Mouse (Mus musculus) MEL (cell line): ENCODE results near the gene C8a.

ENCODE experiments used
- GATA1 ChIP-seq: IDR thresholded peaks from 2 replicates; pipeline ENCODE4 v1.6.1; 2011; ENCODE audit warnings: low read depth, low read length, improper control_type of control experiment
- MXI1 ChIP-seq: IDR thresholded peaks from 2 replicates; pipeline ENCODE4 v1.6.1; 2011; ENCODE audit warnings: mild to moderate bottlenecking, low read depth, low read length, improper control_type of control experiment
- POLR2A ChIP-seq, 2 experiments: IDR thresholded peaks; 2 replicates each; pipeline ENCODE4 v1.6.1; 2011 to 2012; ENCODE audit warnings: low read length in 2 of 2, mild to moderate bottlenecking in 2 of 2, control low read depth in 1 of 2, improper control_type of control experiment in 1 of 2, low read depth in 1 of 2, moderate library complexity in 1 of 2; ENCODE audit not compliant: control insufficient read depth in 1 of 2, insufficient read depth in 1 of 2, poor library complexity in 1 of 2
- POLR2AphosphoS2 ChIP-seq: IDR thresholded peaks from 2 replicates; pipeline ENCODE4 v1.6.1; 2011; ENCODE audit warnings: low read length, improper control_type of control experiment
- SIN3A ChIP-seq: IDR thresholded peaks from 2 replicates; pipeline ENCODE4 v1.6.1; 2012; ENCODE audit warnings: low read length, improper control_type of control experiment, inconsistent platforms
- SMC3 ChIP-seq: IDR thresholded peaks from 2 replicates; pipeline ENCODE4 v1.6.1; 2011; ENCODE audit warnings: low read depth, low read length, improper control_type of control experiment
- TBP ChIP-seq: IDR thresholded peaks from 2 replicates; pipeline ENCODE4 v1.8.0; 2011; ENCODE audit warnings: low read depth, low read length, improper control_type of control experiment
- USF1 ChIP-seq: IDR thresholded peaks from 2 replicates; pipeline ENCODE4 v1.6.1; 2014; ENCODE audit warnings: low read depth, mild to moderate bottlenecking, inconsistent platforms, low read length, improper control_type of control experiment, moderate library complexity

GRCm38 (mm10) chr4:104805414-104806257 lies 70.6 kb downstream of the C8a start:
- no peak for TF ChIP-seq TBP
- TF ChIP-seq POLR2A (IDR thresholded peaks at IDR 0.05; ENCODE audit: control insufficient read depth in 1 of 2, insufficient read depth in 1 of 2, low read depth in 1 of 2, low read length in 2 of 2, poor library complexity in 1 of 2): no peak
- no peak for TF ChIP-seq SIN3A
- TF ChIP-seq GATA1: no peak
- TF ChIP-seq POLR2AphosphoS2: no peak
- TF ChIP-seq SMC3: no peak
- no peak for TF ChIP-seq USF1
- no peak for TF ChIP-seq MXI1
